Mouse (Mus musculus): ENCODE data around the gene Rbbp8nl.

- TF ChIP-seq CTCF (IDR thresholded peaks at IDR 0.05; ENCODE audit: low read depth) (no peak), EP300 (IDR thresholded peaks at IDR 0.05; ENCODE audit: low read depth) (no peak)
Observed at GRCm38 (mm10) chr2:180329466-180329865, 39.8 kb upstream of the Rbbp8nl start.

Data from heart, postnatal 0 days (tissue).